Mouse (Mus musculus): ENCODE data around the gene Rnf208. TPM values are rescaled to one million over a fixed set of nuclear protein-coding genes. Genes with fewer than 3 reads are reported as not detected.

Gene Rnf208
- polyA plus RNA-seq, 1 experiment, result 0.22 TPM

DNA sequence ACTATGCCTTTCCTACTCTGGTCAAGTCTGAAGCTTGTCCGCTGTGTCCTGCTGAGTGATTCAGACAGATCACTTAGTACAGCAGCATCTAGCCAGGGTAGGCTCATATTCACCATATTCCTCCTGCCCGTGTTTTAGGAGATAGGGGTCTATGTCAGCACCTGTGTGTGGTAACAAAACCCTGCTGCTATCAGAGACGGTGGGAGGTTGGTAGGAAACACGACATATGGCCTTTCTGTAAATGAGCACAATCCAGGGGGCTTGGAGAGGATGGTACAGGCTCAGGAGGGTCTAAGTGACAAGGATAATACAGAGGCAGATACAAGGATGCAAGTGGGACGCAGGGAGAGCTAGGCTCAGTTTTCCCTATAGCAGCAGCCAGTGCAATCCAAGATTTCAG, 12.5 kb upstream of the Rnf208 start:
- H3ac ChIP-seq (ENCODE audit: control insufficient read depth, insufficient read length, low read depth), result no peak overlapping the region
- H3K36me3 ChIP-seq (ENCODE audit: control insufficient read depth, insufficient read depth), result no peaks in the 10 kb centered on the region
- H3K79me2 ChIP-seq (ENCODE audit: control insufficient read depth, insufficient read depth), result no peaks in the 10 kb centered on the region
- H3K4me3 ChIP-seq (ENCODE audit: insufficient read depth, poor library complexity, severe bottlenecking), result no peak overlapping the region
- no peaks in the 10 kb centered on the region for H3K79me3 ChIP-seq (ENCODE audit: low read depth)
- TF ChIP-seq FOSL1 (IDR thresholded peaks at IDR 0.05; ENCODE audit: insufficient read depth, low read length, poor library complexity, severe bottlenecking) (no peak), MYOG (IDR thresholded peaks at IDR 0.05; ENCODE audit: control insufficient read depth, extremely low read depth, insufficient read length) (no peak), USF1 (IDR thresholded peaks at IDR 0.05; ENCODE audit: low read depth) (no peak), CTCF (IDR thresholded peaks at IDR 0.05; ENCODE audit: control insufficient read depth, insufficient read depth, insufficient read length) (no peak), MYOD1 (IDR thresholded peaks at IDR 0.05; ENCODE audit: control insufficient read depth, insufficient read length, low read depth) (no peak)
- peaks cover 41% of the 10 kb centered on the region for H3K27me3 ChIP-seq (ENCODE audit: control insufficient read depth, insufficient read depth, insufficient read length)

DNA sequence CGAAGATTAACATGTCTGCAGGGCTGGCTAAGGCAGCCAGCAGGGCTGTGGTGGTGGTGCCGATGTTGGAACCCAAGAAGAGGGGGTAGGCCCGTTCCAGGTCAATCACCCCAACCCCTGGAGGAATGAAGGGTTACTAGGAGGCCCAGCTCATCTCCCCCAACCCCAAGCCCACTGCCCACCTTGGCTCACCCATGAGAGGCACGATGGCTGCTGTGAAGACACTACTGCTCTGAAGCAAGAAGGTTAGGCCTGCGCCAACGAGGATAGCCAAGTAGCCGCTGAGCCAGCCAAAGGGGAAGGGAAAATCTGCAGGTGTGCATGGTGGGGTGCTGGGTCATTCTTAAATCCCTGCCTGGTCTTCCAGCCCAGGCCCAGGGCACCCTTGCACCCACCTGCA, 11.5 kb upstream of the Rnf208 start:
- no peak overlapping the region for H3K4me3 ChIP-seq (ENCODE audit: insufficient read depth, poor library complexity, severe bottlenecking)
- no peaks in the 10 kb centered on the region for H3K79me3 ChIP-seq (ENCODE audit: low read depth)
- H3K36me3 ChIP-seq (ENCODE audit: control insufficient read depth, insufficient read depth), result no peaks in the 10 kb centered on the region
- H3ac ChIP-seq (ENCODE audit: control insufficient read depth, insufficient read length, low read depth), result no peak overlapping the region
- TF ChIP-seq USF1 (IDR thresholded peaks at IDR 0.05; ENCODE audit: low read depth) (no peak), CTCF (IDR thresholded peaks at IDR 0.05; ENCODE audit: control insufficient read depth, insufficient read depth, insufficient read length) (no peak), CEBPB (IDR thresholded peaks at IDR 0.05; ENCODE audit: low read depth) (no peak), FOSL1 (IDR thresholded peaks at IDR 0.05; ENCODE audit: insufficient read depth, low read length, poor library complexity, severe bottlenecking) (no peak), MAX (IDR thresholded peaks at IDR 0.05) (no peak), MYOD1 (IDR thresholded peaks at IDR 0.05; ENCODE audit: control insufficient read depth, insufficient read length, low read depth) (no peak), MYOG (IDR thresholded peaks at IDR 0.05; ENCODE audit: control insufficient read depth, extremely low read depth, insufficient read length) (no peak)
- H3K27me3 ChIP-seq (ENCODE audit: control insufficient read depth, insufficient read depth, insufficient read length), result peaks cover 46% of the 10 kb centered on the region
- H3K79me2 ChIP-seq (ENCODE audit: control insufficient read depth, insufficient read depth), result no peaks in the 10 kb centered on the region

DNA sequence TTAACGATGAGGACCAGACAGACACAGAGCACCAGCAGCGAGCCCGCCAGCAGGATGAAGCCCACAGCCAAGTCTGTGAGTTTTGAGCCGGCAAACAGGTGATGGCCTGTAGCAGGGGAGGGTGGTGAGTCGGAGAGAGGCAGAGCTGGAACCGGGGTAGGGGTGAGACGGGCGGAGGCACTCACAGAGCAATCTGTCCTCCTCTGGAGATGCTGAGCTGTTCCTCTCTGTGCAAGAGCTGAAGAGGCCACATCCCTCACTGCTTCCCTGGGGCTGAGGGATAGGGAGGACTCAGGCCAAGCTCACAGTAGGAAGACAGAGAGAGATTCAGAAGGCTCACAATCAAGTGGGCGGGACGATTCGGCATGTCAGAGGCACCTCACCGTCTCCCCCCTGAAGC, 11.0 kb upstream of the Rnf208 start:
- Histone ChIP-seq H3K36me3 (ENCODE audit: control insufficient read depth, insufficient read depth) (no peaks in the 10 kb centered on the region), H3K79me3 (ENCODE audit: low read depth) (no peaks in the 10 kb centered on the region), H3K4me3 (ENCODE audit: insufficient read depth, poor library complexity, severe bottlenecking) (no peak overlapping the region), H3ac (ENCODE audit: control insufficient read depth, insufficient read length, low read depth) (no peak overlapping the region), H3K79me2 (ENCODE audit: control insufficient read depth, insufficient read depth) (no peaks in the 10 kb centered on the region), H3K27me3 (ENCODE audit: control insufficient read depth, insufficient read depth, insufficient read length) (peaks cover 50% of the 10 kb centered on the region)
- TF ChIP-seq MYOG (IDR thresholded peaks at IDR 0.05; ENCODE audit: control insufficient read depth, extremely low read depth, insufficient read length) (no peak), MYOD1 (IDR thresholded peaks at IDR 0.05; ENCODE audit: control insufficient read depth, insufficient read length, low read depth) (no peak), CEBPB (IDR thresholded peaks at IDR 0.05; ENCODE audit: low read depth) (no peak), MAX (IDR thresholded peaks at IDR 0.05) (no peak), USF1 (IDR thresholded peaks at IDR 0.05; ENCODE audit: low read depth) (no peak), CTCF (IDR thresholded peaks at IDR 0.05; ENCODE audit: control insufficient read depth, insufficient read depth, insufficient read length) (no peak), FOSL1 (IDR thresholded peaks at IDR 0.05; ENCODE audit: insufficient read depth, low read length, poor library complexity, severe bottlenecking) (no peak)

DNA sequence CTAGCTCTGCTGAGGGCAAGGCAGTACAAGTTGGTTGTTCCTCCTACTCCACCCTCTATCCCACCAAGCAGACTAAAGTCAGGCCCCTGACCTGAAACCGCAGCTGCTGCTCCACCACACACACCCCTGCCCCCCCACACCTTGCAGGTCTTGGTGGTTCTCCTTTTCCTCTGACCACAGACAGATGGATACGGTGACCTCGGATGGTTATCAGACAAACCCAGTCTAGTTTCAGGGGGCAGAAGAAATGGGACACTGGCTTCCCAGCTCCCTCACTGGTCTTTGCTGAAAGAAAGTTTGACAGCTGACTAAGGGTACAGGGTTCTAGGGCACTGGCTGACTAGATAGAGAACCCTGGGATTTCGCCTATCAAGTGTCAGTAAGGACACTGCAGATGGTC, 8.6 kb upstream of the Rnf208 start:
- TF ChIP-seq MAX (IDR thresholded peaks at IDR 0.05) (no peak), MYOG (IDR thresholded peaks at IDR 0.05; ENCODE audit: control insufficient read depth, extremely low read depth, insufficient read length) (no peak)
- Histone ChIP-seq H3K4me3 (ENCODE audit: insufficient read depth, poor library complexity, severe bottlenecking) (no peak overlapping the region), H3K79me3 (ENCODE audit: low read depth) (no peaks in the 10 kb centered on the region), H3ac (ENCODE audit: control insufficient read depth, insufficient read length, low read depth) (no peak overlapping the region), H3K27me3 (ENCODE audit: control insufficient read depth, insufficient read depth, insufficient read length) (peaks cover 53% of the 10 kb centered on the region), H3K79me2 (ENCODE audit: control insufficient read depth, insufficient read depth) (no peaks in the 10 kb centered on the region), H3K36me3 (ENCODE audit: control insufficient read depth, insufficient read depth) (no peaks in the 10 kb centered on the region)

DNA sequence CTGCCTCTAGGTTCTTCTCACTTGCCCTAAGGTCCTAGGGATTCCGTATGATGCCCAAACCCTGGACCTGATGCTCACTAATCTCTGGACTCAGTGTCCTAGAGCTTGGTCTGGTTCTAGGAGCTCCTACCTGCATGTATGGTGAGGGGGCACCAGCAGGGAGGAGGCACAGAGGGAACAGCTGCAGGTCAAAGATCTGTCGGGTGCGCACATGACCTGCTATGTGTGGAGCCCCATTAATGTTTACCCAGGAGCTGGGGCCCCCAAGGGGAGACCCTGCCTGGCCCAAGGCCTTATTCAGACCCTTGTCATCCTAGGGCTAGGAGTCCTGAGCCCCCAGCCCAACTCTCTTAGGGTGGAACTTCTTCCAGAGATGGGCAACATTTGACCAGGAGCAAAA, 8.0 kb upstream of the Rnf208 start, which contains the start of gene Slc34a3:
Gene Slc34a3, minus strand, starts transcription at position 315 of the 400 bp plus-strand sequence.
- Histone ChIP-seq H3K79me2 (ENCODE audit: control insufficient read depth, insufficient read depth) (no peaks in the 10 kb centered on the region), H3K4me3 (ENCODE audit: insufficient read depth, poor library complexity, severe bottlenecking) (no peak within 1 kb of the TSS), H3ac (ENCODE audit: control insufficient read depth, insufficient read length, low read depth) (no peak within 1 kb of the TSS), H3K27me3 (ENCODE audit: control insufficient read depth, insufficient read depth, insufficient read length) (peaks cover 56% of the 10 kb centered on the region), H3K79me3 (ENCODE audit: low read depth) (no peaks in the 10 kb centered on the region), H3K36me3 (ENCODE audit: control insufficient read depth, insufficient read depth) (no peaks in the 10 kb centered on the region)
- TF ChIP-seq CEBPB (IDR thresholded peaks at IDR 0.05; ENCODE audit: low read depth), result no peak
- TF ChIP-seq MYOD1 (IDR thresholded peaks at IDR 0.05; ENCODE audit: control insufficient read depth, insufficient read length, low read depth), result no peak
- TF ChIP-seq MAX (IDR thresholded peaks at IDR 0.05), result no peak
- no peak for TF ChIP-seq FOSL1 (IDR thresholded peaks at IDR 0.05; ENCODE audit: insufficient read depth, low read length, poor library complexity, severe bottlenecking)
- TF ChIP-seq USF1 (IDR thresholded peaks at IDR 0.05; ENCODE audit: low read depth), result no peak
- TF ChIP-seq CTCF (IDR thresholded peaks at IDR 0.05; ENCODE audit: control insufficient read depth, insufficient read depth, insufficient read length), result no peak
- no peak for TF ChIP-seq MYOG (IDR thresholded peaks at IDR 0.05; ENCODE audit: control insufficient read depth, extremely low read depth, insufficient read length)

DNA sequence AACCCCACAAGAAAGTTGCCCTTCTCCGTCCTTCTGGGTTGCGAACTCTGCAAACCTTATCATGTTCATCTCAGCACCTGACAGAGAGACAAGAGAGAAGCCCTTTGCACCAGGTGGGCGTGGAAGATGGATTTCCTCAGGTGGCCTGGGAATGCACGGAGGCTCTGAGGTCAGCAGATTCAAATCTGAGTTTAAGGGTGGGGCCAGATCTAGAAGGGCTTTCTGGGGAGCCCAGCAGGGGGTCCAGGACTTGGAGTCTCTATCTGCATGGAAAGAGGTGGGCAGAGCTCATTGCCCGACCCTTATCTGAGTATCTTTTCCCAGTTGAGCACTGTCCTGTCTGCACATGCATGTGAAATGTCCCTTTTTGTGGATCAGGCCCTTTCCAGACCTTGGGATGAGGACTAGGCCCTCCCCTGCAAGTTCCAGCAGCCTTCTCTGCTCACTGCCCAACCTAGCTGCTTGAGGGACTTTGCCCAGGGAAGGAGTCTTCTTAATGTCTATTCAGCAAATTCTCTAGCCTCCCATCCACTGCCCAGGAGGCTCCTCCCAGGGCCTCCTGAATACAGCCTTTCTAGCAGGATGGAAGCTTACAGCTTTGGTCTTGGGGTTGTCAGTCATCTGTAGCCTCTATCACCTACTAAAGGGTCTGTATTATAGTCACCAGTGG, 7.4 kb upstream of the Rnf208 start:
- no peak for TF ChIP-seq MYOD1 (IDR thresholded peaks at IDR 0.05; ENCODE audit: control insufficient read depth, insufficient read length, low read depth)
- TF ChIP-seq CTCF (IDR thresholded peaks at IDR 0.05; ENCODE audit: control insufficient read depth, insufficient read depth, insufficient read length), result no peak
- TF ChIP-seq USF1 (IDR thresholded peaks at IDR 0.05; ENCODE audit: low read depth), result no peak
- TF ChIP-seq FOSL1 (IDR thresholded peaks at IDR 0.05; ENCODE audit: insufficient read depth, low read length, poor library complexity, severe bottlenecking), result no peak
- no peak for TF ChIP-seq CEBPB (IDR thresholded peaks at IDR 0.05; ENCODE audit: low read depth)
- TF ChIP-seq MAX (IDR thresholded peaks at IDR 0.05), result no peak
- no peak for TF ChIP-seq MYOG (IDR thresholded peaks at IDR 0.05; ENCODE audit: control insufficient read depth, extremely low read depth, insufficient read length)
- Histone ChIP-seq H3K27me3 (ENCODE audit: control insufficient read depth, insufficient read depth, insufficient read length) (peaks cover 56% of the 10 kb centered on the region), H3K79me3 (ENCODE audit: low read depth) (no peaks in the 10 kb centered on the region), H3ac (ENCODE audit: control insufficient read depth, insufficient read length, low read depth) (no peak overlapping the region), H3K79me2 (ENCODE audit: control insufficient read depth, insufficient read depth) (no peaks in the 10 kb centered on the region), H3K36me3 (ENCODE audit: control insufficient read depth, insufficient read depth) (no peaks in the 10 kb centered on the region), H3K4me3 (ENCODE audit: insufficient read depth, poor library complexity, severe bottlenecking) (no peak overlapping the region)

Data from C2C12 (cell line).